Mouse (Mus musculus) G1E (cell line): ENCODE results near the gene Grip1.

Source experiments
- CTCF ChIP-seq: IDR thresholded peaks from 2 replicates; pipeline ENCODE4 v1.5.1; 2012; ENCODE audit warnings: low read depth, low read length, inconsistent platforms, mixed read lengths
- GATA1 ChIP-seq: IDR thresholded peaks from 2 replicates; pipeline ENCODE4 v1.6.1; 2012; ENCODE audit warnings: borderline replicate concordance, low read length, inconsistent platforms, mixed read lengths

DNA sequence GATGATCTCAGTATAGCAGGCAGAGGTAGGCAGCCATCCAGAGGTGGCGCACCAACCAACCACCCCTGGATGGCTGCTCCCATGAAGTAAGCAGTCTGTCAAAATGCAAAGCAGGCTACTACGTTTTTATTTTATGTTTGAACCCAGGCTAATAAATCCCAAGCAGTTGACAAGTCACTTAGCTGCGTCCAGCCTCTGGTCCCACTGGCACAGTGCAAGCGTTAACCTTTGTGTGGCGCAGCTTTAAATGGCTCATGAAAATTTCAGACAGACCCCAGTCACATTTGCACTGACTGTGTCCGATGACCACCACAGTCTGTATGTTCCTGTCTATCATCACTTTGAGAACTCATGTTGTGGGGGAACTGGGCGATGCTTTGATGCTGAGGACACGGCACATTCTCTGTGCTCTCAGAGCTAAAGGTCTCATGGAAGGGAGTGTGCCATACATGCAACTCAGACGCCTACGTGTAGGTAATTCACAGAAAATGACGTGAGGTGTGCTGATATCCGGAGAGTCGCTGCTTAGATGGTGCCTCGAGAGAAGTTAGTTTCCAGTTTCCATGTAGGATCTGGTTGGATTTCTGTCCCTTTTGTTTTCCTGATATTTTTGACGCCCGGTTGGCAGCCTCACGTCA lies 29.6 kb downstream of the Grip1 start:
- TF ChIP-seq CTCF (no peak), GATA1 (no peak)
